ENCODE assay signal across 8 mouse cellular contexts in genomic region chr2:118764094-118764831, GRCm38 (mm10). TPM values are rescaled to one million over a fixed set of nuclear protein-coding genes. Genes with fewer than 3 reads are reported as not detected.
DNase-seq lines count a peak whose midpoint lies in the region; ATAC-seq and TF ChIP-seq lines count a peak whose summit lies in the region.

No protein-coding gene starts in this region.

- TF ChIP-seq EP300 in lung, postnatal 0 days (IDR thresholded peaks at IDR 0.05): 0 out of 2 replicates have a peak, but pooled peaks have one; percentile 20

- H3K36me3 ChIP-seq in megakaryocyte, embryonic 14.5 days (replicated peaks; ENCODE audit: low read length): peaks cover 21% of the 10 kb centered on the region
- no peaks in the 10 kb centered on the region for H3K36me3 ChIP-seq in embryonic facial prominence, embryonic 10.5 days (replicated peaks)
- no peaks in the 10 kb centered on the region for H3K36me3 ChIP-seq in kidney, embryonic 15.5 days
- H3K36me3 ChIP-seq in lung, postnatal 0 days (ENCODE audit: insufficient read depth, low read length): no peaks in the 10 kb centered on the region

- H3K27me3 ChIP-seq in megakaryocyte, embryonic 14.5 days (replicated peaks): peaks cover 11% of the 10 kb centered on the region
- peaks cover 52% of the 10 kb centered on the region for H3K27me3 ChIP-seq in embryonic facial prominence, embryonic 10.5 days (replicated peaks; ENCODE audit: low read depth, poor library complexity, severe bottlenecking)
- H3K27me3 ChIP-seq in kidney, embryonic 15.5 days: peaks cover 25% of the 10 kb centered on the region
- no peaks in the 10 kb centered on the region for H3K27me3 ChIP-seq in lung, postnatal 0 days (replicated peaks; ENCODE audit: insufficient read depth, low read length)

- H3K4me3 ChIP-seq in megakaryocyte, embryonic 14.5 days (replicated peaks): peak overlapping the region; percentile 80
- H3K4me3 ChIP-seq in embryonic facial prominence, embryonic 10.5 days: 0 out of 2 replicates have a peak overlapping the region, but pooled peaks have one; percentile 1
- H3K4me3 ChIP-seq in kidney, embryonic 15.5 days (replicated peaks): no peak overlapping the region
- no peak overlapping the region for H3K4me3 ChIP-seq in lung, postnatal 0 days (ENCODE audit: low read depth, low read length)

- H3K4me2 ChIP-seq in kidney, embryonic 15.5 days: peak overlapping the region; percentile 27; the same call in 1 of the 2 replicates
- H3K4me2 ChIP-seq in lung, postnatal 0 days (replicated peaks; ENCODE audit: low read depth, low read length): 0 out of 2 replicates have a peak overlapping the region, but pooled peaks have one; percentile 5

- DNase-seq in adipocyte (ENCODE audit: low spot score): peak; percentile 81
- peak; percentile 67 for DNase-seq in embryonic facial prominence, embryonic 10.5 days (ENCODE audit: low spot score)
- peak; percentile 70 for DNase-seq in lung, postnatal 0 days (ENCODE audit: low spot score)
- peak; percentile 52 for DNase-seq in thymus, postnatal 25 days
- no peak for DNase-seq in spleen, postnatal 4 days (ENCODE audit: low spot score in 2 of 2)

- ATAC-seq in megakaryocyte, adult 5-6 weeks (ENCODE audit: poor library complexity, severe bottlenecking): no peak
- ATAC-seq in kidney, embryonic 15.5 days (replicated peaks; ENCODE audit: low FRiP score): no peak
- ATAC-seq in lung, postnatal 0 days: no peak

- no peak overlapping the region for H3K9ac ChIP-seq in kidney, embryonic 15.5 days
- no peak overlapping the region for H3K9ac ChIP-seq in lung, postnatal 0 days (replicated peaks; ENCODE audit: low read depth)

- TF ChIP-seq CTCF in lung, postnatal 0 days (IDR thresholded peaks at IDR 0.05): peak; percentile 74

- no peak overlapping the region for H3K27ac ChIP-seq in embryonic facial prominence, embryonic 10.5 days (replicated peaks)
- no peak overlapping the region for H3K27ac ChIP-seq in kidney, embryonic 15.5 days
- peak overlapping the region; percentile 66 for H3K27ac ChIP-seq in lung, postnatal 0 days (ENCODE audit: low read length)

- WGBS in embryonic facial prominence, embryonic 10.5 days: 24% methylated on average over 11 of the region's 11 CpGs
- 20% methylated on average over 11 of the region's 11 CpGs for WGBS in kidney, embryonic 15.5 days
- WGBS in lung, postnatal 0 days: 23% methylated on average over 11 of the region's 11 CpGs

- H3K4me1 ChIP-seq in megakaryocyte, embryonic 14.5 days: peaks cover 80% of the 10 kb centered on the region
- peaks cover 34% of the 10 kb centered on the region for H3K4me1 ChIP-seq in embryonic facial prominence, embryonic 10.5 days
- peaks cover 38% of the 10 kb centered on the region for H3K4me1 ChIP-seq in kidney, embryonic 15.5 days
- peaks cover 34% of the 10 kb centered on the region for H3K4me1 ChIP-seq in lung, postnatal 0 days (ENCODE audit: insufficient read depth, low read depth, low read length)

- H3K9me3 ChIP-seq in megakaryocyte, embryonic 14.5 days: peaks cover 3% of the 10 kb centered on the region
- H3K9me3 ChIP-seq in embryonic facial prominence, embryonic 10.5 days: no peaks in the 10 kb centered on the region
- H3K9me3 ChIP-seq in kidney, embryonic 15.5 days (replicated peaks): no peaks in the 10 kb centered on the region
- H3K9me3 ChIP-seq in lung, postnatal 0 days (ENCODE audit: low read length): no peaks in the 10 kb centered on the region

RNA-seq across cellular contexts. Expression of gene Ccdc9b, which starts 1.8 kb away (rescaled TPM):
- 0.57 TPM in 1 of 2 replicates, not detected in the other for polyA plus RNA-seq in megakaryocyte, embryonic 14.5 days (2012; ENCODE audit: insufficient read depth, low replicate concordance)
- total RNA-seq in megakaryocyte, adult 5-6 weeks (2015): 0.16 TPM in 1 of 2 replicates, not detected in the other
- total RNA-seq in megakaryocyte, adult 5-6 weeks (2017): 0.44 and 0.53 TPM in 2 replicates
- 0.29 and 0.41 TPM in 2 replicates for polyA plus RNA-seq in embryonic facial prominence, embryonic 10.5 days (2016; fragmentation: Nextera tagmentation; extraction: Ambion mirVana)
- polyA plus RNA-seq in kidney, embryonic 15.5 days (2015; fragmentation: Nextera tagmentation; extraction: Ambion mirVana): 1.0 and 1.2 TPM in 2 replicates
- polyA plus RNA-seq in lung, postnatal 0 days (2015; fragmentation: Nextera tagmentation; extraction: Ambion mirVana): 4.3 and 4.7 TPM in 2 replicates

RNA-seq across cellular contexts. Expression of gene Phgr1, which starts 8.3 kb away (rescaled TPM):
- 17.2 and 54.9 TPM in 2 replicates for polyA plus RNA-seq in megakaryocyte, embryonic 14.5 days (2012; ENCODE audit: insufficient read depth, low replicate concordance)
- total RNA-seq in megakaryocyte, adult 5-6 weeks (2015): not detected in 2 replicates
- total RNA-seq in megakaryocyte, adult 5-6 weeks (2017): not detected in 2 replicates
- polyA plus RNA-seq in embryonic facial prominence, embryonic 10.5 days (2016; fragmentation: Nextera tagmentation; extraction: Ambion mirVana): not detected in 2 replicates
- 1.1 TPM in 1 of 2 replicates, not detected in the other for polyA plus RNA-seq in kidney, embryonic 15.5 days (2015; fragmentation: Nextera tagmentation; extraction: Ambion mirVana)
- polyA plus RNA-seq in lung, postnatal 0 days (2015; fragmentation: Nextera tagmentation; extraction: Ambion mirVana): 11.9 and 13.6 TPM in 2 replicates

RNA-seq across cellular contexts. Expression of gene Disp2, which starts 15.3 kb away (rescaled TPM):
- 0.06 TPM in 1 of 2 replicates, not detected in the other for polyA plus RNA-seq in megakaryocyte, embryonic 14.5 days (2012; ENCODE audit: insufficient read depth, low replicate concordance)
- total RNA-seq in megakaryocyte, adult 5-6 weeks (2015): 0.02 TPM in 1 of 2 replicates, not detected in the other
- total RNA-seq in megakaryocyte, adult 5-6 weeks (2017): not detected in 2 replicates
- polyA plus RNA-seq in embryonic facial prominence, embryonic 10.5 days (2016; fragmentation: Nextera tagmentation; extraction: Ambion mirVana): 1.2 and 1.4 TPM in 2 replicates
- 0.40 and 2.1 TPM in 2 replicates for polyA plus RNA-seq in kidney, embryonic 15.5 days (2015; fragmentation: Nextera tagmentation; extraction: Ambion mirVana)
- 0.95 and 1.1 TPM in 2 replicates for polyA plus RNA-seq in lung, postnatal 0 days (2015; fragmentation: Nextera tagmentation; extraction: Ambion mirVana)

RNA-seq across cellular contexts. Expression of gene Inafm2, which starts 18.7 kb away (rescaled TPM):
- polyA plus RNA-seq in megakaryocyte, embryonic 14.5 days (2012; ENCODE audit: insufficient read depth, low replicate concordance): 374 and 820 TPM in 2 replicates
- 12.0 and 15.3 TPM in 2 replicates for total RNA-seq in megakaryocyte, adult 5-6 weeks (2015)
- 10.6 and 11.2 TPM in 2 replicates for total RNA-seq in megakaryocyte, adult 5-6 weeks (2017)
- polyA plus RNA-seq in embryonic facial prominence, embryonic 10.5 days (2016; fragmentation: Nextera tagmentation; extraction: Ambion mirVana): 15.8 and 16.8 TPM in 2 replicates
- 14.0 and 15.6 TPM in 2 replicates for polyA plus RNA-seq in kidney, embryonic 15.5 days (2015; fragmentation: Nextera tagmentation; extraction: Ambion mirVana)
- 34.5 and 35.9 TPM in 2 replicates for polyA plus RNA-seq in lung, postnatal 0 days (2015; fragmentation: Nextera tagmentation; extraction: Ambion mirVana)

RNA-seq across cellular contexts. Expression of gene Plcb2, which starts 36.0 kb away (rescaled TPM):
- 14.4 and 25.8 TPM in 2 replicates for polyA plus RNA-seq in megakaryocyte, embryonic 14.5 days (2012; ENCODE audit: insufficient read depth, low replicate concordance)
- total RNA-seq in megakaryocyte, adult 5-6 weeks (2015): 48.2 and 48.4 TPM in 2 replicates
- 38.1 and 46.9 TPM in 2 replicates for total RNA-seq in megakaryocyte, adult 5-6 weeks (2017)
- 0.41 and 0.44 TPM in 2 replicates for polyA plus RNA-seq in embryonic facial prominence, embryonic 10.5 days (2016; fragmentation: Nextera tagmentation; extraction: Ambion mirVana)
- polyA plus RNA-seq in kidney, embryonic 15.5 days (2015; fragmentation: Nextera tagmentation; extraction: Ambion mirVana): 1.5 and 1.9 TPM in 2 replicates
- polyA plus RNA-seq in lung, postnatal 0 days (2015; fragmentation: Nextera tagmentation; extraction: Ambion mirVana): 1.6 TPM in 2 replicates

Comparison
In these comparisons a context has a peak if more than half of its experiments do, and no peak if none do; other contexts are left out.
1. H3K4me3 ChIP-seq: peak in megakaryocyte, embryonic 14.5 days (single experiment) and embryonic facial prominence, embryonic 10.5 days (single experiment); none in kidney, embryonic 15.5 days (single experiment) and lung, postnatal 0 days (single experiment).
2. DNase-seq: peak in adipocyte (single experiment), embryonic facial prominence, embryonic 10.5 days (single experiment), lung, postnatal 0 days (single experiment) and thymus, postnatal 25 days (single experiment); none in spleen, postnatal 4 days (0 of 2).